Mouse (Mus musculus) liver, embryonic 15.5 days (tissue): Measurements from ENCODE around the gene Adamtsl1. TPM values are rescaled to one million over a fixed set of nuclear protein-coding genes. Genes with fewer than 3 reads are reported as not detected.

Source experiments
- ATAC-seq: fragments of 200-750 bp; cut with Nextera tagmentation; 2 replicates; pipeline ENCODE4 v1.8.0; 2017; ENCODE audit warnings: moderate number of reproducible peaks, mild to moderate bottlenecking, moderate library complexity; ENCODE audit not compliant: insufficient read depth
- H3K27ac ChIP-seq: fragments of 300-500 bp; sonication (generic); replicated peaks from 2 replicates; pipeline ENCODE4 v1.5.1; 2015; ENCODE audit warnings: mild to moderate bottlenecking, inconsistent platforms
- H3K27me3 ChIP-seq: fragments of 300-500 bp; sonication (generic); 2 replicates; pipeline ENCODE4 v1.6.1; 2015; ENCODE audit warnings: mild to moderate bottlenecking, inconsistent platforms
- H3K36me3 ChIP-seq: fragments of 300-500 bp; sonication (generic); replicated peaks from 2 replicates; pipeline ENCODE4 v1.6.1; 2015; ENCODE audit warnings: moderate library complexity, mild to moderate bottlenecking, inconsistent platforms
- H3K4me1 ChIP-seq: fragments of 300-500 bp; sonication (generic); replicated peaks from 2 replicates; pipeline ENCODE4 v1.6.1; 2015; ENCODE audit warnings: inconsistent platforms
- H3K4me2 ChIP-seq: fragments of 300-500 bp; sonication (generic); 2 replicates; pipeline ENCODE4 v1.6.1; 2015; ENCODE audit warnings: moderate library complexity, mild to moderate bottlenecking, inconsistent platforms
- H3K4me3 ChIP-seq: fragments of 300-500 bp; sonication (generic); replicated peaks from 2 replicates; pipeline ENCODE4 v1.5.1; 2015; ENCODE audit warnings: mild to moderate bottlenecking, inconsistent platforms
- H3K9ac ChIP-seq: fragments of 300-500 bp; sonication (generic); 2 replicates; pipeline ENCODE4 v1.6.1; 2015; ENCODE audit warnings: moderate library complexity, mild to moderate bottlenecking, inconsistent platforms
- H3K9me3 ChIP-seq: fragments of 300-500 bp; sonication (generic); replicated peaks from 2 replicates; pipeline ENCODE4 v1.6.1; 2016; ENCODE audit warnings: inconsistent platforms
- WGBS: fragments of 180-500 bp; shearing (Covaris S2); methylation state at CpG from one replicate; pipeline ENCODE4 v1.1.7; 2015; ENCODE audit warnings: mixed read lengths; ENCODE audit not compliant: insufficient replicate concordance; 5-methylcytosine and 5-hydroxymethylcytosine counted together
- polyA plus RNA-seq: library from polyadenylated mRNA; unstranded; fragments of >200 nt; fragmentation: Nextera tagmentation; extraction: Ambion mirVana; gene quantifications from 2 replicates; pipeline ENCODE4 v1.2.1, GENCODE M21; 2015

Gene Adamtsl1
- polyA plus RNA-seq, 1 experiment from 2014 or later, result 0.47 TPM

- ATAC-seq, result no peak
- no peak overlapping the region for H3K4me2 ChIP-seq
- H3K9ac ChIP-seq, result no peak overlapping the region
- no peaks in the 10 kb centered on the region for H3K4me1 ChIP-seq
- H3K4me3 ChIP-seq, result no peak overlapping the region
- no peaks in the 10 kb centered on the region for H3K9me3 ChIP-seq
- no peaks in the 10 kb centered on the region for H3K27me3 ChIP-seq
- WGBS, result 61% methylated on average over 4 of the region's 4 CpGs
- H3K36me3 ChIP-seq, result no peaks in the 10 kb centered on the region
- no peak overlapping the region for H3K27ac ChIP-seq
Observed at GRCm38 (mm10) chr4:85543221-85543620, 29.2 kb downstream of the Adamtsl1 start.

- 38% methylated on average over 3 of the region's 3 CpGs for WGBS
- Histone ChIP-seq H3K4me1 (no peaks in the 10 kb centered on the region), H3K9ac (no peak overlapping the region), H3K36me3 (no peaks in the 10 kb centered on the region), H3K4me2 (no peak overlapping the region), H3K9me3 (no peaks in the 10 kb centered on the region), H3K4me3 (no peak overlapping the region), H3K27me3 (no peaks in the 10 kb centered on the region), H3K27ac (no peak overlapping the region)
- ATAC-seq, result no peak
Observed at GRCm38 (mm10) chr4:85554696-85555095, 40.7 kb downstream of the Adamtsl1 start.

GRCm38 (mm10) chr4:85559753-85560152 lies 45.8 kb downstream of the Adamtsl1 start:
- no peaks in the 10 kb centered on the region for H3K27me3 ChIP-seq
- H3K27ac ChIP-seq, result no peak overlapping the region
- no peak overlapping the region for H3K4me3 ChIP-seq
- H3K4me1 ChIP-seq, result no peaks in the 10 kb centered on the region
- H3K36me3 ChIP-seq, result no peaks in the 10 kb centered on the region
- no peak overlapping the region for H3K4me2 ChIP-seq
- H3K9ac ChIP-seq, result no peak overlapping the region
- H3K9me3 ChIP-seq, result no peaks in the 10 kb centered on the region
- ATAC-seq, result no peak
- 54% methylated on average over 6 of the region's 6 CpGs for WGBS

- Histone ChIP-seq H3K4me3 (no peak overlapping the region), H3K9ac (no peak overlapping the region), H3K9me3 (no peaks in the 10 kb centered on the region), H3K36me3 (no peaks in the 10 kb centered on the region), H3K4me1 (no peaks in the 10 kb centered on the region), H3K4me2 (no peak overlapping the region), H3K27ac (no peak overlapping the region), H3K27me3 (no peaks in the 10 kb centered on the region)
- WGBS, result 58% methylated on average over 2 of the region's 2 CpGs
- no peak for ATAC-seq
Observed at GRCm38 (mm10) chr4:85585426-85585825, 71.5 kb downstream of the Adamtsl1 start.

- no peaks in the 10 kb centered on the region for H3K27me3 ChIP-seq
- H3K4me2 ChIP-seq, result no peak overlapping the region
- no peak overlapping the region for H3K9ac ChIP-seq
- H3K9me3 ChIP-seq, result no peaks in the 10 kb centered on the region
- no peak overlapping the region for H3K27ac ChIP-seq
- ATAC-seq, result no peak
- WGBS, result 58% methylated on average over 4 of the region's 4 CpGs
- H3K36me3 ChIP-seq, result no peaks in the 10 kb centered on the region
- H3K4me3 ChIP-seq, result no peak overlapping the region
- no peaks in the 10 kb centered on the region for H3K4me1 ChIP-seq
Observed at GRCm38 (mm10) chr4:85588928-85589327, 75.0 kb downstream of the Adamtsl1 start.

GRCm38 (mm10) chr4:85591037-85591436 lies 77.1 kb downstream of the Adamtsl1 start:
- Histone ChIP-seq H3K9ac (no peak overlapping the region), H3K4me2 (no peak overlapping the region), H3K4me3 (no peak overlapping the region), H3K27me3 (no peaks in the 10 kb centered on the region), H3K36me3 (no peaks in the 10 kb centered on the region), H3K9me3 (no peaks in the 10 kb centered on the region), H3K27ac (no peak overlapping the region), H3K4me1 (no peaks in the 10 kb centered on the region)
- WGBS, result 40% methylated on average over 7 of the region's 7 CpGs
- ATAC-seq, result no peak

GRCm38 (mm10) chr4:85594159-85594558 lies 80.2 kb downstream of the Adamtsl1 start:
- no peaks in the 10 kb centered on the region for H3K4me1 ChIP-seq
- no peak for ATAC-seq
- no peaks in the 10 kb centered on the region for H3K27me3 ChIP-seq
- H3K9me3 ChIP-seq, result no peaks in the 10 kb centered on the region
- no peak overlapping the region for H3K9ac ChIP-seq
- no peak overlapping the region for H3K4me3 ChIP-seq
- no peaks in the 10 kb centered on the region for H3K36me3 ChIP-seq
- H3K27ac ChIP-seq, result no peak overlapping the region
- H3K4me2 ChIP-seq, result no peak overlapping the region

- WGBS, result 54% methylated on average over 3 of the region's 3 CpGs
- no peaks in the 10 kb centered on the region for H3K9me3 ChIP-seq
- H3K4me2 ChIP-seq, result no peak overlapping the region
- no peak overlapping the region for H3K9ac ChIP-seq
- H3K27me3 ChIP-seq, result no peaks in the 10 kb centered on the region
- no peak overlapping the region for H3K4me3 ChIP-seq
- no peaks in the 10 kb centered on the region for H3K36me3 ChIP-seq
- no peak overlapping the region for H3K27ac ChIP-seq
- H3K4me1 ChIP-seq, result no peaks in the 10 kb centered on the region
- no peak for ATAC-seq
Observed at GRCm38 (mm10) chr4:85613331-85613730, 99.4 kb downstream of the Adamtsl1 start.

GRCm38 (mm10) chr4:85618746-85619145 lies 104.8 kb downstream of the Adamtsl1 start:
- Histone ChIP-seq H3K9me3 (no peaks in the 10 kb centered on the region), H3K9ac (no peak overlapping the region), H3K4me2 (no peak overlapping the region), H3K27ac (no peak overlapping the region), H3K36me3 (no peaks in the 10 kb centered on the region), H3K4me3 (no peak overlapping the region), H3K4me1 (no peaks in the 10 kb centered on the region), H3K27me3 (no peaks in the 10 kb centered on the region)
- WGBS, result 63% methylated on average over 5 of the region's 5 CpGs
- no peak for ATAC-seq

GRCm38 (mm10) chr4:85619261-85619660 lies 105.3 kb downstream of the Adamtsl1 start:
- WGBS, result 60% methylated on average over 3 of the region's 3 CpGs
- Histone ChIP-seq H3K9me3 (no peaks in the 10 kb centered on the region), H3K4me2 (no peak overlapping the region), H3K27me3 (no peaks in the 10 kb centered on the region), H3K4me3 (no peak overlapping the region), H3K9ac (no peak overlapping the region), H3K4me1 (no peaks in the 10 kb centered on the region), H3K36me3 (no peaks in the 10 kb centered on the region), H3K27ac (no peak overlapping the region)
- ATAC-seq, result no peak

GRCm38 (mm10) chr4:85629381-85629780 lies 115.4 kb downstream of the Adamtsl1 start:
- no peak for ATAC-seq
- Histone ChIP-seq H3K9me3 (no peaks in the 10 kb centered on the region), H3K27me3 (no peaks in the 10 kb centered on the region), H3K4me2 (no peak overlapping the region), H3K27ac (no peak overlapping the region), H3K4me3 (no peak overlapping the region), H3K4me1 (no peaks in the 10 kb centered on the region), H3K9ac (no peak overlapping the region), H3K36me3 (no peaks in the 10 kb centered on the region)
- 72% methylated on average over 7 of the region's 7 CpGs for WGBS

GRCm38 (mm10) chr4:85669271-85669670 lies 155.3 kb downstream of the Adamtsl1 start:
- no peak for ATAC-seq
- H3K4me1 ChIP-seq, result no peaks in the 10 kb centered on the region
- H3K4me3 ChIP-seq, result no peak overlapping the region
- H3K27ac ChIP-seq, result no peak overlapping the region
- H3K27me3 ChIP-seq, result no peaks in the 10 kb centered on the region
- no peaks in the 10 kb centered on the region for H3K9me3 ChIP-seq
- WGBS, result 68% methylated on average over 5 of the region's 5 CpGs
- no peaks in the 10 kb centered on the region for H3K36me3 ChIP-seq
- H3K9ac ChIP-seq, result no peak overlapping the region
- no peak overlapping the region for H3K4me2 ChIP-seq
